Mouse (Mus musculus): ENCODE data around the gene Gpr157. TPM values are rescaled to one million over a fixed set of nuclear protein-coding genes. Genes with fewer than 3 reads are reported as not detected.

Gpr157 gene
- polyA plus RNA-seq, 1 experiment from 2014 or later: 1.7 TPM

- ATAC-seq (ENCODE audit: insufficient number of reproducible peaks, low FRiP score, low TSS enrichment, low read depth): no peak
- WGBS: 76% methylated on average over 7 of the region's 7 CpGs
- Histone ChIP-seq H3K27me3 (no peaks in the 10 kb centered on the region), H3K9ac (no peak overlapping the region), H3K4me3 (replicated peaks) (no peak overlapping the region), H3K36me3 (no peaks in the 10 kb centered on the region), H3K4me1 (no peaks in the 10 kb centered on the region), H3K27ac (replicated peaks) (no peak overlapping the region), H3K9me3 (replicated peaks) (0 out of 2 replicates have a peak, but pooled peaks cover 3% of the 10 kb centered on the region), H3K4me2 (replicated peaks) (no peak overlapping the region)
These were observed 63.9 kb downstream of the Gpr157 start for GRCm38 (mm10) chr4:150151045-150151444.

- 71% methylated on average over 8 of the region's 8 CpGs for WGBS
- no peaks in the 10 kb centered on the region for H3K4me1 ChIP-seq
- 0 out of 2 replicates have a peak, but pooled peaks cover 3% of the 10 kb centered on the region for H3K9me3 ChIP-seq (replicated peaks)
- no peak for ATAC-seq (ENCODE audit: insufficient number of reproducible peaks, low FRiP score, low TSS enrichment, low read depth)
- H3K4me2 ChIP-seq (replicated peaks): no peak overlapping the region
- no peaks in the 10 kb centered on the region for H3K36me3 ChIP-seq
- H3K27me3 ChIP-seq: no peaks in the 10 kb centered on the region
- no peak overlapping the region for H3K9ac ChIP-seq
- no peak overlapping the region for H3K4me3 ChIP-seq (replicated peaks)
- no peak overlapping the region for H3K27ac ChIP-seq (replicated peaks)
These were observed 65.3 kb downstream of the Gpr157 start for GRCm38 (mm10) chr4:150152483-150152882.

- H3K4me3 ChIP-seq (replicated peaks): no peak overlapping the region
- no peak overlapping the region for H3K27ac ChIP-seq (replicated peaks)
- no peak overlapping the region for H3K9ac ChIP-seq
- H3K36me3 ChIP-seq: no peaks in the 10 kb centered on the region
- H3K4me2 ChIP-seq (replicated peaks): no peak overlapping the region
- no peaks in the 10 kb centered on the region for H3K27me3 ChIP-seq
- 89% methylated on average over 4 of the region's 4 CpGs for WGBS
- H3K4me1 ChIP-seq: no peaks in the 10 kb centered on the region
- no peak for ATAC-seq (ENCODE audit: insufficient number of reproducible peaks, low FRiP score, low TSS enrichment, low read depth)
- H3K9me3 ChIP-seq (replicated peaks): no peaks in the 10 kb centered on the region
These were observed 68.1 kb downstream of the Gpr157 start for GRCm38 (mm10) chr4:150155301-150155700.

MicroRNA genes within 50 kb of the gene (microRNA counts, 519-probe panel; counts per million panel counts)
- 2,448 counts per million, percentile 55 among the panel's probes with 10 or more counts for microRNA mmu-miR-34a

Small RNA genes within 50 kb of the gene (microRNA-seq; reads per million reads assigned to microRNA genes)
- gene Mir34a (ENCODE audit: borderline number of aligned reads): 360 reads per million, percentile 69 among the genes with 10 or more reads in this experiment

Other genes with a start within 250 kb of the Gpr157 start
- gene Spsb1, start 132.3 kb upstream of the Gpr157 start, polyA plus RNA-seq (2015; fragmentation: Nextera tagmentation; extraction: Ambion mirVana): 17.5 and 18.2 TPM in 2 replicates
- gene H6pd, start 78.3 kb upstream of the Gpr157 start, polyA plus RNA-seq (2015; fragmentation: Nextera tagmentation; extraction: Ambion mirVana): 12.1 and 12.2 TPM in 2 replicates
- gene Slc2a5, start 31.9 kb downstream of the Gpr157 start, polyA plus RNA-seq (2015; fragmentation: Nextera tagmentation; extraction: Ambion mirVana): 1.7 and 2.2 TPM in 2 replicates
- gene Slc2a7, start 61.6 kb downstream of the Gpr157 start, polyA plus RNA-seq (2015; fragmentation: Nextera tagmentation; extraction: Ambion mirVana): not detected in 2 replicates
- gene Car6, start 114.0 kb downstream of the Gpr157 start, polyA plus RNA-seq (2015; fragmentation: Nextera tagmentation; extraction: Ambion mirVana): 0.37 and 0.84 TPM in 2 replicates
- 1,331 and 1,435 TPM in 2 replicates for gene Eno1, start 149.4 kb downstream of the Gpr157 start, polyA plus RNA-seq (2015; fragmentation: Nextera tagmentation; extraction: Ambion mirVana)
- gene Rere, start 194.3 kb downstream of the Gpr157 start, polyA plus RNA-seq (2015; fragmentation: Nextera tagmentation; extraction: Ambion mirVana): 26.5 and 27.2 TPM in 2 replicates

All from embryonic facial prominence, embryonic 15.5 days (tissue).